Mouse (Mus musculus) gastrocnemius, adult 2 months (tissue): ENCODE results near the gene Tdrd9. TPM values are rescaled to one million over a fixed set of nuclear protein-coding genes. Genes with fewer than 3 reads are reported as not detected.

Experiments
- DNase-seq: peaks from one replicate; pipeline ENCODE4 v3.0.0; 2022
- H3K27ac ChIP-seq: fragments of 200-600 bp; 2 replicates; pipeline ENCODE4 v1.8.1; 2022; ENCODE audit warnings: mild to moderate bottlenecking
- H3K4me3 ChIP-seq: fragments of 200-600 bp; 2 replicates; pipeline ENCODE4 v1.8.1; 2022; ENCODE audit warnings: mild to moderate bottlenecking, moderate library complexity
- CTCF ChIP-seq: fragments of 200-600 bp; IDR thresholded peaks from 2 replicates; pipeline ENCODE4 v1.8.1; 2022; ENCODE audit warnings: antibody characterized with exemption, mild to moderate bottlenecking, moderate library complexity
- intact Hi-C: fragments of 180-260 bp; cut with DNase I; formaldehyde crosslinking; loops from one replicate; pipeline ENCODE4 v1.15.1; 2025
- total RNA-seq, 2 experiments: library from RNA; stranded (reverse); gene quantifications; 2 replicates each; pipeline ENCODE4 v1.2.3; 2021

Gene Tdrd9
- total RNA-seq, 2 experiments from 2014 or later, result 0.20 to 0.41 TPM

DNA sequence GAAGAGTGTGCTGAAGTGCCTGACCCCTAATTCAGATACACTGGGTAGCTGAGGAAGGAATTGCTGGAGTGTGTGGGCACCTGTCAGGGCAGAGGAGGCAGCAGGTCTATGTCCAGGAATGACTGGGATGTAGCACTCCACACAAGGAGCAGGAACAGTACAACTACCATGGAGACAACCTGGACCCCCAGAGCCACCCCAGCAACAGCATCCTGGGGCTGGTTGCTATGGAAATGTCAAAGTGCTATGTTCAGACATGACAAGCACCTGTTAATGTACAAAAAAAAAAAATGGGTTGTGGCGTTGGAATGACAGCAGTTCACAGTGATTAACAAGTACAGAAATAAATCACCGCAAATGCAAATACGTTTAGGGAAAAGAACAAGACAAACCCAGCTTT lies 114.9 kb downstream of the Tdrd9 start:
- no peak for DNase-seq
- intact Hi-C loops, result no loop called here

GRCm38 (mm10) chr12:112086726-112087125 lies 115.4 kb downstream of the Tdrd9 start:
- H3K27ac ChIP-seq, result no peak overlapping the region
- TF ChIP-seq CTCF, result no peak
- DNase-seq, result no peak
- H3K4me3 ChIP-seq, result no peak overlapping the region
- intact Hi-C loops, result no loop called here

More for the DNA sequence above, 114.9 kb downstream of the Tdrd9 start:
- Histone ChIP-seq H3K4me3 (no peak overlapping the region), H3K27ac (no peak overlapping the region)
- TF ChIP-seq CTCF, result no peak

- intact Hi-C loops, result no loop called here
- H3K4me3 ChIP-seq, result no peak overlapping the region
- no peak overlapping the region for H3K27ac ChIP-seq
- TF ChIP-seq CTCF, result no peak
- no peak for DNase-seq
Measured at GRCm38 (mm10) chr12:112088609-112089324, 117.4 kb downstream of the Tdrd9 start.

- Histone ChIP-seq H3K4me3 (peak overlapping the region; percentile 41), H3K27ac (no peak overlapping the region)
- DNase-seq, result peak; percentile 69
- intact Hi-C loops, result loop anchor here (1.0 kb wide), 1 partner anchor 14 kb away; no protein-coding TSS in a partner anchor
- TF ChIP-seq CTCF, result peak; percentile 88
Measured at GRCm38 (mm10) chr12:112091054-112091453, 119.7 kb downstream of the Tdrd9 start.

DNA sequence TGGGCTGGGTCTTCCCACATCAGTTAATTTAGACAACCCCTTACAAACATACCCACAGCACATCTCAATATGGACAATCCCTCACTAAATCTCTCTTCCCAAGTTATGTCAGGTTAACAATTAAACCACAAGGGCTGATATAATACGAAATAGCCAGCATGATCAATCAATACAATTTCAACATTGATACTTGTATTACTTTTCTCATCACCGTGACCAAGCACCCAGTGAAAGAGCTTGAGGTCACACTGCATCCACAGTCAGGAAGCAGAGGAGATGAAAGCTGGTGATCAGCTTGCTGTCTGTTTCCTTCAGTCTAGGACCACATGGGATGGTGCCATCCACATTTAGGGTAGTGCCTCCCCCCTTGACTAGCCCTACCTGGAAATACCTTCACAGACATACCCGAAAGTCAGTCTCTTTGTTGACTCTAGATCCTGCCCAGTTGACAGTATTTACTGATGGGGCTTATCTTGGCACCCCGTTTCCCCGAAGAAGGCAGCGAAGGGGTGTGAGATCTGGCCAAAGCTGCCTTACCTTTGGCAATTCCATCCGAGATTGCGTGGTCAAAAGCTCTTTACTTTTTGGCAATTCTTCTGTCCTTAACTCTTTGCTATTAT lies 123.0 kb downstream of the Tdrd9 start:
- intact Hi-C loops, result no loop called here

DNA sequence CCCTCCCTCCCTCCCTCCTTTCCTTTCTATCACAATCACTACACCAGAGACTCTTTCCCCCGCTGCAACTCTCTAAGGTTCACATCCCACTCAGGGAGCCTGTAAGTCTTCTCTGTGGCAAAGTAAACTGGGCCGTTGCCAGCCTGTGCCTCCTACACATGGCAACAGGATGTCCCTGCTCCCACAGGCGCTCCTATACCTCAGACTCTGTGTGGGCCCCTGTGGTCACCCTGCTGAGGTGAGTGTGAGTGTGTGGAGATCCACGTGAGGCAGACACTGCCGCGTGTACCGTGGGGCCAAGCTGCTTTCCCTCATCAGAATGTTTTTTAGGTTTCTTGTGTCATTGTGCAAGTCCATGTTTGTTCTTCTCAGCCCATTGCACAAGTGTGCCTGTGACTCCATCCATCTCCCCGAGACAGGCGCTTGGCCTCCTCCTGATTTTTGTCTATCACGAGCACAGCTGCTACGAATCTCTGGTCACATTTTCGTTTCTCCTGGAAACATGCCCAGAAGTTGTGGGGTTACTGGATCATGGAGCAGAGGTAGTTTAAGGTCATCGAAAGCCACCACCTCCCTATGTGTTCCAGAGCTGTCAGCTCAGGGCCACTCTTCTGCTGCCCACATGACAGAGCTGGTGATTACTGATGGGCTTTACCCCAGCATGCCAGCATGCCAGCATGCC lies 124.8 kb downstream of the Tdrd9 start:
- H3K4me3 ChIP-seq, result no peak overlapping the region
- H3K27ac ChIP-seq, result 0 out of 2 replicates have a peak overlapping the region, but pooled peaks have one; percentile 31
- no peak for TF ChIP-seq CTCF
- DNase-seq, result peak; percentile 44
- intact Hi-C loops, result no loop called here

More for the DNA sequence above, 123.0 kb downstream of the Tdrd9 start:
- no peak for TF ChIP-seq CTCF
- Histone ChIP-seq H3K4me3 (no peak overlapping the region), H3K27ac (no peak overlapping the region)
- DNase-seq, result no peak

GRCm38 (mm10) chr12:112096733-112097117 lies 125.4 kb downstream of the Tdrd9 start:
- TF ChIP-seq CTCF, result no peak
- no peak for DNase-seq
- no peak overlapping the region for H3K27ac ChIP-seq
- intact Hi-C loops, result no loop called here
- no peak overlapping the region for H3K4me3 ChIP-seq

DNA sequence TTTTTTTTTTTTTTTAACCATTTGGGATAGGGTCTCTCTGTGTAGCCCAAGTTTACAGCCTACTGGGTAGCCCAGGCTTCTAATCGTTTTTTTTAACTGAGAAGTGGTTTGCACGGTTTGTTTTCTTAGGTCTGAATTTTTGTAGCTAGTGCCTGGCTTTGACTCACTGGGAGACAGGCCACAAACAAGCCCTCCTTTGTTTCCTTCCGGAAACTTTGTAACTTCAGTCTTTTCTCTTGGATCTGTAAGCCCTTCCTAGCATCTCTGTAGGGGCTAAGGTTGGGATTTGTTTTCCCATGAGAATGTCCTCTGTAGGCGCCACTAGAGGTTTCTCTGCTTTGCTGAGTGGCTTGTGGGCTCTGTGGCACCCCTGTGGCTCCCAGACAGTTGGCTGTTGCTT lies 128.7 kb downstream of the Tdrd9 start:
- no peak for DNase-seq
- no peak for TF ChIP-seq CTCF
- Histone ChIP-seq H3K27ac (no peak overlapping the region), H3K4me3 (no peak overlapping the region)
- intact Hi-C loops, result loop anchor here (5.0 kb wide), 1 partner anchor 117 kb away; no protein-coding TSS in a partner anchor

GRCm38 (mm10) chr12:112101045-112101444 lies 129.7 kb downstream of the Tdrd9 start:
- Histone ChIP-seq H3K4me3 (no peak overlapping the region), H3K27ac (no peak overlapping the region)
- intact Hi-C loops, result loop anchor here (5.0 kb wide), 1 partner anchor 116 kb away; no protein-coding TSS in a partner anchor
- no peak for DNase-seq
- TF ChIP-seq CTCF, result no peak

GRCm38 (mm10) chr12:112103179-112103578 lies 131.8 kb downstream of the Tdrd9 start:
- DNase-seq, result no peak
- no peak for TF ChIP-seq CTCF
- intact Hi-C loops, result loop anchor here (5.0 kb wide), 1 partner anchor 114 kb away; no protein-coding TSS in a partner anchor
- Histone ChIP-seq H3K4me3 (no peak overlapping the region), H3K27ac (no peak overlapping the region)

GRCm38 (mm10) chr12:112104890-112105289 lies 133.5 kb downstream of the Tdrd9 start:
- no peak for DNase-seq
- Histone ChIP-seq H3K27ac (no peak overlapping the region), H3K4me3 (no peak overlapping the region)
- TF ChIP-seq CTCF, result no peak
- intact Hi-C loops, result loop anchor here (5.0 kb wide), 1 partner anchor 112 kb away; no protein-coding TSS in a partner anchor

DNA sequence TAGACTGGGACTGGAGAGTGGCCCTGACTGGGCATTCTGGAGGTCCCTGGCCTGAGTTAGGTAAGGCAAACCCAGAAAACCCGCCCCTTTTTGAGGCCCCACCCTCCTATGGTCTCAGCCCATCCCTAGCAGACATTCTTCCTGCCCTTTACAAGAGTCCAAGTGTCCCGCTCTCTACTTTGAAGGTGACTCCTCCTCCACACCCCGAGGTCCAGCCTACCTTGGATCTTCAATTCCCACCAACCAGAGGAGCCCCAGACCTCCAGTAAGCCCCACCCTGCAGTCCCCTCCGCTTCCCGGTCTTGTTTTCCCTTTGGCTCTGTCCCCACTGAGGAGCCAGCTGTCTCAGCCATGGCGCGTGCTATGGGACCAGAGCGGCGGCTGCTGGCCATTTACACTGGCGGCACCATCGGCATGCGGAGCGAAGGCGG lies 135.2 kb downstream of the Tdrd9 start, which contains the start of gene Aspg:
Gene Aspg (plus strand): TSS at position 139 of the 431 bp plus-strand sequence.
- no peak for TF ChIP-seq CTCF
- intact Hi-C loops, result no loop called here
- no peak for DNase-seq
- H3K27ac ChIP-seq, result no peak within 1 kb of the TSS
- no peak within 1 kb of the TSS; the same call in 1 of the 2 replicates for H3K4me3 ChIP-seq

DNA sequence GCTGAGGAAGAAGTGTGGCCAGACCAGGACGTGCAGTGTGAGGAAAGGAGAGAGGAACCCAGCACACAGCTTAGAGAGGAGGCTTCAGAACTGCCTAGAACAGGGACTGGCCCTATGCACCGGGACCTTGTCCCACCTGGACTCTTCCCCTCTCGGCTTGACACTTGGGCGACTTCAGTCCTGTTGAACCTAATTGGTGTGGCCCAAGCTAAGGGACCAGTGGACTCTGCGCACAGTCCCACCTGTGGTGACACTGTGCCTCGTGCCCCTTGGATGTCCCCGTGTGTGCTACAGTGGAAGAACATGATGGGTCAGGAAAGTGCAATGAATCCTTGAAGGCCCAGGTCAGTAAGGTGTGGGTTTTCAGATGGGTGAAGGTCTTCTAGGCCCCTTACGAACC lies 136.3 kb downstream of the Tdrd9 start:
- no peak for DNase-seq
- Histone ChIP-seq H3K4me3 (no peak overlapping the region), H3K27ac (no peak overlapping the region)
- intact Hi-C loops, result no loop called here
- TF ChIP-seq CTCF, result no peak
